Mouse (Mus musculus) CH12.LX (cell line): ENCODE measurements around the gene Dhrs1.

Source experiments
- CTCF ChIP-seq, 2 experiments: IDR thresholded peaks in 1 of 2; conservative IDR thresholded peaks in 1 of 2; 2 replicates each; pipeline ENCODE4 v1.5.1; 2011 to 2012; ENCODE audit warnings: low read depth in 2 of 2, low read length in 2 of 2, improper control_type of control experiment in 1 of 2, inconsistent platforms in 1 of 2, mild to moderate bottlenecking in 1 of 2, moderate library complexity in 1 of 2
- EP300 ChIP-seq: IDR thresholded peaks from 2 replicates; pipeline ENCODE4 v1.6.1; 2011; ENCODE audit warnings: low read length, improper control_type of control experiment
- ETS1 ChIP-seq: conservative IDR thresholded peaks from 2 replicates; pipeline ENCODE4 v1.6.1; 2012; ENCODE audit warnings: low read depth, mild to moderate bottlenecking, inconsistent platforms, low read length, improper control_type of control experiment, moderate library complexity
- JUND ChIP-seq: conservative IDR thresholded peaks from 2 replicates; pipeline ENCODE4 v1.6.1; 2011; ENCODE audit warnings: low read depth, low read length, improper control_type of control experiment
- MAFK ChIP-seq: IDR thresholded peaks from 2 replicates; pipeline ENCODE4 v1.6.1; 2011; ENCODE audit warnings: low read length, improper control_type of control experiment; ENCODE audit not compliant: insufficient replicate concordance
- POLR2A ChIP-seq: IDR thresholded peaks from 2 replicates; pipeline ENCODE4 v1.6.1; 2011; ENCODE audit warnings: low read depth, mild to moderate bottlenecking, improper control_type of control experiment, low read length
- RCOR1 ChIP-seq: conservative IDR thresholded peaks from 2 replicates; pipeline ENCODE4 v1.6.1; 2012; ENCODE audit warnings: low read depth, mild to moderate bottlenecking, inconsistent platforms, low read length, improper control_type of control experiment

DNA sequence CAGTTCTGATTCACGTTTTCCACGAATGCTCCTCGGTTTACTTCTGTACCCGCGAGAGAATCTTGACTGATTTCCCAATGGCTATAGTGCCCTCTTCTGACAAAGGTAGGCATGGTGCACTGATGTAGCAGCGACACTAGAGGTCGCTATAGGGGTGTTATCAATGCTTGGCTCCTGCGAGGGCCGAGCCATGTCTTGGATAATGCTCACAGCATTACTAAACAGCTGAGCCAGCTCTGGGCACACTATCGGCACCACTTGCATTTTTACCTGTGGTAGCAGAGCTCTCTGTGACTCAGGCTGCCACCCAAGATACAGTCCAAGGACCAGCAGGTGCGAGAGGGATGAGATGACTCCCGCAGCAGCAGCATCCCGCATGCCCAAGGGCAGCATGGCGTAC, 35.8 kb upstream of the Dhrs1 start:
- TF ChIP-seq JUND (peak; percentile 69), ETS1 (no peak), CTCF (conservative IDR thresholded peaks at IDR 0.05 in 1 of 2, IDR thresholded peaks at IDR 0.05 in 1 of 2; ENCODE audit: low read depth in 2 of 2, low read length in 2 of 2) (peak; percentile 97 to 100), POLR2A (no peak), RCOR1 (no peak), MAFK (peak; percentile 24; the same call in 1 of the 2 replicates), EP300 (no peak)
